Mouse (Mus musculus): ENCODE results near the gene Arhgef26. TPM values are rescaled to one million over a fixed set of nuclear protein-coding genes. Genes with fewer than 3 reads are reported as not detected.

The Arhgef26 gene
- 1.5 and 2.7 TPM in 2 replicates for polyA plus RNA-seq (2015; fragmentation: Nextera tagmentation; extraction: Ambion mirVana)

GRCm38 (mm10) chr3:62338044-62338443 is at the start of gene Arhgef26:
Gene Arhgef26 (plus strand): TSS chr3:62338344.
- Histone ChIP-seq H3K4me3 (ENCODE audit: low read depth, low read length) (peak within 1 kb of the TSS; percentile 70), H3K4me2 (ENCODE audit: low read depth, low read length) (peak within 1 kb of the TSS; percentile 85), H3K4me1 (ENCODE audit: insufficient read depth) (peaks cover 4% of the 10 kb centered on the region; the same call in 1 of the 2 replicates), H3K27me3 (ENCODE audit: insufficient read depth, low read length) (peaks cover 17% of the 10 kb centered on the region), H3K9me3 (ENCODE audit: low read length) (no peaks in the 10 kb centered on the region), H3K36me3 (replicated peaks; ENCODE audit: insufficient read depth, low read length) (no peaks in the 10 kb centered on the region), H3K9ac (replicated peaks) (peak within 1 kb of the TSS; percentile 71), H3K27ac (ENCODE audit: low read depth) (peak within 1 kb of the TSS; percentile 72)
- ATAC-seq (no peak), DNase-seq (no peak)
- 68% methylated on average over 3 of the region's 3 CpGs for WGBS (ENCODE audit: insufficient replicate concordance)
- no peak for TF ChIP-seq CTCF (IDR thresholded peaks at IDR 0.05; ENCODE audit: low read depth)
- TF ChIP-seq EP300 (IDR thresholded peaks at IDR 0.05; ENCODE audit: low read depth): no peak

- no peaks in the 10 kb centered on the region for H3K4me1 ChIP-seq (ENCODE audit: insufficient read depth)
- no peaks in the 10 kb centered on the region for H3K27me3 ChIP-seq (ENCODE audit: insufficient read depth, low read length)
- WGBS (ENCODE audit: insufficient replicate concordance): 83% methylated on average over 3 of the region's 3 CpGs
- no peak overlapping the region for H3K9ac ChIP-seq (replicated peaks)
- TF ChIP-seq EP300 (IDR thresholded peaks at IDR 0.05; ENCODE audit: low read depth) (no peak), CTCF (IDR thresholded peaks at IDR 0.05; ENCODE audit: low read depth) (no peak)
- DNase-seq: no peak
- no peak overlapping the region for H3K4me3 ChIP-seq (ENCODE audit: low read depth, low read length)
- H3K4me2 ChIP-seq (ENCODE audit: low read depth, low read length): no peak overlapping the region
- no peak overlapping the region for H3K27ac ChIP-seq (ENCODE audit: low read depth)
- H3K36me3 ChIP-seq (replicated peaks; ENCODE audit: insufficient read depth, low read length): no peaks in the 10 kb centered on the region
- H3K9me3 ChIP-seq (ENCODE audit: low read length): no peaks in the 10 kb centered on the region
- ATAC-seq: no peak
Measured at GRCm38 (mm10) chr3:62310493-62310892, 27.7 kb upstream of the Arhgef26 start.

- no peaks in the 10 kb centered on the region for H3K9me3 ChIP-seq (ENCODE audit: low read length)
- 82% methylated on average over 5 of the region's 5 CpGs for WGBS (ENCODE audit: insufficient replicate concordance)
- DNase-seq: no peak
- H3K27ac ChIP-seq (ENCODE audit: low read depth): no peak overlapping the region
- H3K4me2 ChIP-seq (ENCODE audit: low read depth, low read length): no peak overlapping the region
- H3K4me3 ChIP-seq (ENCODE audit: low read depth, low read length): no peak overlapping the region
- no peaks in the 10 kb centered on the region for H3K36me3 ChIP-seq (replicated peaks; ENCODE audit: insufficient read depth, low read length)
- no peak for ATAC-seq
- H3K9ac ChIP-seq (replicated peaks): no peak overlapping the region
- no peaks in the 10 kb centered on the region for H3K4me1 ChIP-seq (ENCODE audit: insufficient read depth)
- TF ChIP-seq CTCF (IDR thresholded peaks at IDR 0.05; ENCODE audit: low read depth) (no peak), EP300 (IDR thresholded peaks at IDR 0.05; ENCODE audit: low read depth) (no peak)
- no peaks in the 10 kb centered on the region for H3K27me3 ChIP-seq (ENCODE audit: insufficient read depth, low read length)
Measured at GRCm38 (mm10) chr3:62311224-62311623, 26.9 kb upstream of the Arhgef26 start.

GRCm38 (mm10) chr3:62324708-62325107 is 13.4 kb upstream of the Arhgef26 start:
- no peak overlapping the region for H3K4me3 ChIP-seq (ENCODE audit: low read depth, low read length)
- H3K27ac ChIP-seq (ENCODE audit: low read depth): no peak overlapping the region
- H3K27me3 ChIP-seq (ENCODE audit: insufficient read depth, low read length): no peaks in the 10 kb centered on the region
- no peaks in the 10 kb centered on the region for H3K4me1 ChIP-seq (ENCODE audit: insufficient read depth)
- H3K9me3 ChIP-seq (ENCODE audit: low read length): no peaks in the 10 kb centered on the region
- H3K4me2 ChIP-seq (ENCODE audit: low read depth, low read length): no peak overlapping the region
- DNase-seq (no peak), ATAC-seq (no peak)
- TF ChIP-seq CTCF (IDR thresholded peaks at IDR 0.05; ENCODE audit: low read depth) (no peak), EP300 (IDR thresholded peaks at IDR 0.05; ENCODE audit: low read depth) (no peak)
- 40% methylated on average over 1 of the region's 1 CpGs for WGBS (ENCODE audit: insufficient replicate concordance)
- no peak overlapping the region for H3K9ac ChIP-seq (replicated peaks)
- H3K36me3 ChIP-seq (replicated peaks; ENCODE audit: insufficient read depth, low read length): no peaks in the 10 kb centered on the region

DNA sequence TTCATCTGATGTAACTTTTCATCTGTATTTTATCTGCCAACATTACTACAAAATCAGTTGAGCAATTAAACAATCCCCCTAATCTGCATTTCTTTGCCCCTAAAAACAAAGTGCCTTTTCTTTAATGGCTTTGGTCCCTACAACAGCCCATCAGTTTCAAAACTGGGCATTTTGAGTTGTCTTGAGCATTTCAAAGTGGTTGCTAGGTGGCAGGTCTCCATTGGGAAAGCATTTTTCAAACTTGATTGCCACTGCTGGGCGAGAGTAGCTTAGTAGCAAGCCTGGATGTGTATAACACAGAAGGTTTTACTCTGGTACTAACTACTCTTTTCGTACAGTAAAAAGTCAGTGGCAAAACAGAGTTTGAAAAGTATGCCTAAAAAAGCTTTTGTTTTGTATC is 10.2 kb upstream of the Arhgef26 start:
- no peak overlapping the region for H3K4me2 ChIP-seq (ENCODE audit: low read depth, low read length)
- DNase-seq (no peak), ATAC-seq (no peak)
- no peak overlapping the region for H3K9ac ChIP-seq (replicated peaks)
- 60% methylated on average over 2 of the region's 2 CpGs for WGBS (ENCODE audit: insufficient replicate concordance)
- no peak overlapping the region for H3K27ac ChIP-seq (ENCODE audit: low read depth)
- H3K36me3 ChIP-seq (replicated peaks; ENCODE audit: insufficient read depth, low read length): no peaks in the 10 kb centered on the region
- no peaks in the 10 kb centered on the region for H3K9me3 ChIP-seq (ENCODE audit: low read length)
- no peaks in the 10 kb centered on the region for H3K4me1 ChIP-seq (ENCODE audit: insufficient read depth)
- no peak for TF ChIP-seq CTCF (IDR thresholded peaks at IDR 0.05; ENCODE audit: low read depth)
- TF ChIP-seq EP300 (IDR thresholded peaks at IDR 0.05; ENCODE audit: low read depth): no peak
- no peaks in the 10 kb centered on the region for H3K27me3 ChIP-seq (ENCODE audit: insufficient read depth, low read length)
- no peak overlapping the region for H3K4me3 ChIP-seq (ENCODE audit: low read depth, low read length)

DNA sequence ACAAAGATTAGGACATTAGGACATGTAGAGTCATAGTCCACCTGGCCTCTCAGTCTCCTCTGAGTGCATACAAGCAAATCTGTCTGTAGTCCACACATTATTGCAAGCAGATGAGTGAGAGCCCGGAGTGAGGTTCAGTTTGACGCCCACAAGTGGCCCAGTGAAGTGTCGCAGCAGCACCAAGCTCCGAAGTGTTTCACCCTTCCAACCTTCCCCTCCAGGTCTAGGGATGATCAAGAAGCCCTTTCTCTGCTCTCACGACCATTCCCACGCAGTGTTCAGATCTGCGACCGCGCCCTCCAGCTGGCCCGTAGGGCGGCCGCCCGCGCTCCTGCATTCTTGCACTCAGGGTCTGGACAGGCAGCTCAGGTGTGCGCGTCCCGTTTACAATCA is 313 bp downstream of the Arhgef26 start:
- peak overlapping the region; percentile 71 for H3K9ac ChIP-seq (replicated peaks)

More for the DNA sequence above, 313 bp downstream of the Arhgef26 start:
- ATAC-seq (peak; percentile 46), DNase-seq (no peak)
- Histone ChIP-seq H3K4me3 (ENCODE audit: low read depth, low read length) (peak overlapping the region; percentile 70), H3K36me3 (replicated peaks; ENCODE audit: insufficient read depth, low read length) (no peaks in the 10 kb centered on the region), H3K4me1 (ENCODE audit: insufficient read depth) (peaks cover 4% of the 10 kb centered on the region; the same call in 1 of the 2 replicates), H3K9me3 (ENCODE audit: low read length) (no peaks in the 10 kb centered on the region), H3K27me3 (ENCODE audit: insufficient read depth, low read length) (peaks cover 17% of the 10 kb centered on the region), H3K27ac (ENCODE audit: low read depth) (peak overlapping the region; percentile 72), H3K4me2 (ENCODE audit: low read depth, low read length) (peak overlapping the region; percentile 85)
- 3% methylated on average over 17 of the region's 17 CpGs for WGBS (ENCODE audit: insufficient replicate concordance)
- no peak for TF ChIP-seq CTCF (IDR thresholded peaks at IDR 0.05; ENCODE audit: low read depth)
- no peak for TF ChIP-seq EP300 (IDR thresholded peaks at IDR 0.05; ENCODE audit: low read depth)
